In genomic region chr19:59418024-59418423, GRCm38 (mm10) we compare ENCODE assay signal across 8 mouse cellular contexts. TPM values are rescaled to one million over a fixed set of nuclear protein-coding genes. Genes with fewer than 3 reads are reported as not detected.
DNase-seq lines count a peak whose midpoint lies in the region; ATAC-seq lines count a peak whose summit lies in the region.

No protein-coding gene starts in this region.

- no peaks in the 10 kb centered on the region for H3K36me3 ChIP-seq in forebrain, embryonic 14.5 days (ENCODE audit: control insufficient read depth, insufficient read depth, low read length)
- H3K36me3 ChIP-seq in lung, embryonic 15.5 days, result no peaks in the 10 kb centered on the region

- H3K9ac ChIP-seq in forebrain, embryonic 14.5 days (ENCODE audit: low read length), result no peak overlapping the region
- no peak overlapping the region for H3K9ac ChIP-seq in lung, embryonic 15.5 days

- intact Hi-C loops in heart, postnatal 14 days (cut with DNase I), result loop anchor here (5.0 kb wide), 1 partner anchor 894 kb away; no protein-coding TSS in a partner anchor

- 2% methylated on average over 15 of the region's 15 CpGs for WGBS in forebrain, embryonic 14.5 days
- 1% methylated on average over 15 of the region's 15 CpGs for WGBS in lung, embryonic 15.5 days

- 0 out of 2 replicates have a peak overlapping the region, but pooled peaks have one; percentile 25 for H3K4me2 ChIP-seq in forebrain, embryonic 14.5 days (ENCODE audit: low read length)
- H3K4me2 ChIP-seq in lung, embryonic 15.5 days, result peak overlapping the region; percentile 19; the same call in 1 of the 2 replicates

- H3K4me1 ChIP-seq in forebrain, embryonic 14.5 days (ENCODE audit: control insufficient read depth, insufficient read depth, low read length), result peaks cover 5% of the 10 kb centered on the region; the same call in 1 of the 2 replicates
- peaks cover 6% of the 10 kb centered on the region; the same call in 1 of the 2 replicates for H3K4me1 ChIP-seq in lung, embryonic 15.5 days

- no peaks in the 10 kb centered on the region; the same call in 1 of the 2 replicates for H3K27me3 ChIP-seq in forebrain, embryonic 14.5 days (replicated peaks; ENCODE audit: control insufficient read depth, insufficient read depth, low read length)
- H3K27me3 ChIP-seq in lung, embryonic 15.5 days, result peaks cover 13% of the 10 kb centered on the region

- no peaks in the 10 kb centered on the region for H3K9me3 ChIP-seq in forebrain, embryonic 14.5 days (replicated peaks; ENCODE audit: control insufficient read depth, low read length)
- H3K9me3 ChIP-seq in lung, embryonic 15.5 days, result no peaks in the 10 kb centered on the region

- H3K27ac ChIP-seq in forebrain, embryonic 14.5 days (ENCODE audit: low read depth, low read length), result no peak overlapping the region
- H3K27ac ChIP-seq in lung, embryonic 15.5 days, result no peak overlapping the region

- H3K4me3 ChIP-seq in forebrain, embryonic 14.5 days (ENCODE audit: low read depth, low read length), result no peak overlapping the region
- no peak overlapping the region for H3K4me3 ChIP-seq in lung, embryonic 15.5 days

- peak; percentile 73 for ATAC-seq in forebrain, embryonic 14.5 days
- ATAC-seq in lung, embryonic 15.5 days (ENCODE audit: borderline replicate concordance, extremely low read depth, low FRiP score, low TSS enrichment), result peak; percentile 35; the same call in 1 of the 2 replicates

- DNase-seq in MEL-GATA-1-ER (ENCODE audit: extremely low read depth, low read depth), result peak; percentile 84
- peak; percentile 49 for DNase-seq in cerebellum, adult 11-12 months
- peak; percentile 97 for DNase-seq in forebrain, embryonic 14.5 days (ENCODE audit: low spot score)
- DNase-seq in heart, postnatal 14 days, result peak; percentile 84 to 92
- peak; percentile 88 to 98 for DNase-seq in layer of hippocampus, adult 18-20 months (ENCODE audit: low spot score in 2 of 2)
- peak; percentile 91 for DNase-seq in ovary, postnatal 10 days (ENCODE audit: low spot score)
- peak; percentile 88 for DNase-seq in thymus, postnatal 14 days

RNA-seq across cellular contexts. Expression of gene Emx2, which starts 40.1 kb away (rescaled TPM):
- polyA plus RNA-seq in forebrain, embryonic 14.5 days (2014; fragmentation: Nextera tagmentation; extraction: Ambion mirVana), result 9.3 and 9.4 TPM in 2 replicates
- total RNA-seq in heart, postnatal 14 days (2021), result not detected
- total RNA-seq in layer of hippocampus, adult 18-20 months (2021), result 10 to 100 TPM; 29.4 to 31.3 TPM
- polyA plus RNA-seq in lung, embryonic 15.5 days (2015; fragmentation: Nextera tagmentation; extraction: Ambion mirVana), result 0.15 TPM in 1 of 2 replicates, not detected in the other

Comparison
In these comparisons a context has a peak if more than half of its experiments do, and no peak if none do; other contexts are left out.
1. RNA of gene Emx2, which starts 40.1 kb away (total RNA-seq): 29.4 to 31.3 TPM in layer of hippocampus, adult 18-20 months; not detected in heart, postnatal 14 days; every median in the first group is over 10 times any median in the second.
2. Peak in every context shown above with its lines, with median percentiles within 50 percentile points of each other: DNase-seq.